Mouse (Mus musculus): Measurements from ENCODE around the gene Tmem217. TPM values are rescaled to one million over a fixed set of nuclear protein-coding genes. Genes with fewer than 3 reads are reported as not detected.

The Tmem217 gene
- polyA plus RNA-seq, 2 experiments = 0.09 to 0.41 TPM

GRCm38 (mm10) chr17:29542831-29543690 is 9.1 kb downstream of the Tmem217 start:
- no peak for DNase-seq (ENCODE audit: low spot score)
- Histone ChIP-seq H3K4me2 (replicated peaks; ENCODE audit: low read depth, low read length, severe bottlenecking) (no peak overlapping the region), H3K4me1 (ENCODE audit: control insufficient read depth, insufficient read depth, low read length) (no peaks in the 10 kb centered on the region), H3K27ac (replicated peaks; ENCODE audit: low read depth, low read length) (no peak overlapping the region), H3K36me3 (ENCODE audit: control insufficient read depth, insufficient read depth, low read length) (no peaks in the 10 kb centered on the region), H3K27me3 (ENCODE audit: control insufficient read depth, insufficient read depth, low read length) (no peaks in the 10 kb centered on the region), H3K9ac (ENCODE audit: low read depth, low read length, severe bottlenecking) (no peak overlapping the region), H3K4me3 (replicated peaks; ENCODE audit: low read length) (no peak overlapping the region), H3K9me3 (ENCODE audit: control insufficient read depth, low read length) (no peaks in the 10 kb centered on the region)
- TF ChIP-seq POLR2A (IDR thresholded peaks at IDR 0.05; ENCODE audit: borderline replicate concordance, extremely low read depth, insufficient read depth, insufficient read length) = no peak
- WGBS = 86% methylated on average over 19 of the region's 19 CpGs
- ATAC-seq (ENCODE audit: low FRiP score, low read depth) = no peak

GRCm38 (mm10) chr17:29541419-29541818 is 10.8 kb downstream of the Tmem217 start:
- TF ChIP-seq POLR2A (IDR thresholded peaks at IDR 0.05; ENCODE audit: borderline replicate concordance, extremely low read depth, insufficient read depth, insufficient read length) = no peak
- H3K4me3 ChIP-seq (replicated peaks; ENCODE audit: low read length) = no peak overlapping the region
- H3K27me3 ChIP-seq (ENCODE audit: control insufficient read depth, insufficient read depth, low read length) = no peaks in the 10 kb centered on the region
- no peak overlapping the region for H3K4me2 ChIP-seq (replicated peaks; ENCODE audit: low read depth, low read length, severe bottlenecking)
- DNase-seq (ENCODE audit: low spot score) (peak; percentile 65), ATAC-seq (ENCODE audit: low FRiP score, low read depth) (no peak)
- H3K9ac ChIP-seq (ENCODE audit: low read depth, low read length, severe bottlenecking) = no peak overlapping the region
- no peaks in the 10 kb centered on the region for H3K36me3 ChIP-seq (ENCODE audit: control insufficient read depth, insufficient read depth, low read length)
- no peaks in the 10 kb centered on the region for H3K9me3 ChIP-seq (ENCODE audit: control insufficient read depth, low read length)
- no peak overlapping the region for H3K27ac ChIP-seq (replicated peaks; ENCODE audit: low read depth, low read length)
- no peaks in the 10 kb centered on the region for H3K4me1 ChIP-seq (ENCODE audit: control insufficient read depth, insufficient read depth, low read length)
- WGBS = 65% methylated on average over 14 of the region's 14 CpGs

- H3K9ac ChIP-seq (ENCODE audit: low read depth, low read length, severe bottlenecking) = no peak overlapping the region
- H3K36me3 ChIP-seq (ENCODE audit: control insufficient read depth, insufficient read depth, low read length) = no peaks in the 10 kb centered on the region
- H3K27ac ChIP-seq (replicated peaks; ENCODE audit: low read depth, low read length) = no peak overlapping the region
- no peak overlapping the region for H3K4me2 ChIP-seq (replicated peaks; ENCODE audit: low read depth, low read length, severe bottlenecking)
- ATAC-seq (ENCODE audit: low FRiP score, low read depth) (no peak), DNase-seq (ENCODE audit: low spot score) (no peak)
- TF ChIP-seq POLR2A (IDR thresholded peaks at IDR 0.05; ENCODE audit: borderline replicate concordance, extremely low read depth, insufficient read depth, insufficient read length) = no peak
- WGBS = 78% methylated on average over 8 of the region's 8 CpGs
- H3K4me1 ChIP-seq (ENCODE audit: control insufficient read depth, insufficient read depth, low read length) = no peaks in the 10 kb centered on the region
- no peaks in the 10 kb centered on the region for H3K27me3 ChIP-seq (ENCODE audit: control insufficient read depth, insufficient read depth, low read length)
- no peaks in the 10 kb centered on the region for H3K9me3 ChIP-seq (ENCODE audit: control insufficient read depth, low read length)
- H3K4me3 ChIP-seq (replicated peaks; ENCODE audit: low read length) = no peak overlapping the region
Observed at GRCm38 (mm10) chr17:29540426-29540825, 11.8 kb downstream of the Tmem217 start.

GRCm38 (mm10) chr17:29533866-29534265 is 18.3 kb downstream of the Tmem217 start:
- no peak for TF ChIP-seq POLR2A (IDR thresholded peaks at IDR 0.05; ENCODE audit: borderline replicate concordance, extremely low read depth, insufficient read depth, insufficient read length)
- 88% methylated on average over 11 of the region's 11 CpGs for WGBS
- no peak overlapping the region for H3K9ac ChIP-seq (ENCODE audit: low read depth, low read length, severe bottlenecking)
- no peak for ATAC-seq (ENCODE audit: low FRiP score, low read depth)
- DNase-seq (ENCODE audit: low spot score) = no peak
- no peak overlapping the region for H3K4me3 ChIP-seq (replicated peaks; ENCODE audit: low read length)
- no peaks in the 10 kb centered on the region for H3K27me3 ChIP-seq (ENCODE audit: control insufficient read depth, insufficient read depth, low read length)
- H3K9me3 ChIP-seq (ENCODE audit: control insufficient read depth, low read length) = no peaks in the 10 kb centered on the region
- H3K27ac ChIP-seq (replicated peaks; ENCODE audit: low read depth, low read length) = no peak overlapping the region
- H3K4me2 ChIP-seq (replicated peaks; ENCODE audit: low read depth, low read length, severe bottlenecking) = no peak overlapping the region
- H3K36me3 ChIP-seq (ENCODE audit: control insufficient read depth, insufficient read depth, low read length) = no peaks in the 10 kb centered on the region
- no peaks in the 10 kb centered on the region for H3K4me1 ChIP-seq (ENCODE audit: control insufficient read depth, insufficient read depth, low read length)

- ATAC-seq (ENCODE audit: low FRiP score, low read depth) (no peak), DNase-seq (ENCODE audit: low spot score) (no peak)
- Histone ChIP-seq H3K4me1 (ENCODE audit: control insufficient read depth, insufficient read depth, low read length) (no peaks in the 10 kb centered on the region), H3K9ac (ENCODE audit: low read depth, low read length, severe bottlenecking) (no peak overlapping the region), H3K27ac (replicated peaks; ENCODE audit: low read depth, low read length) (no peak overlapping the region), H3K36me3 (ENCODE audit: control insufficient read depth, insufficient read depth, low read length) (no peaks in the 10 kb centered on the region), H3K4me3 (replicated peaks; ENCODE audit: low read length) (no peak overlapping the region), H3K9me3 (ENCODE audit: control insufficient read depth, low read length) (no peaks in the 10 kb centered on the region), H3K4me2 (replicated peaks; ENCODE audit: low read depth, low read length, severe bottlenecking) (no peak overlapping the region), H3K27me3 (ENCODE audit: control insufficient read depth, insufficient read depth, low read length) (no peaks in the 10 kb centered on the region)
- WGBS = 74% methylated on average over 10 of the region's 10 CpGs
- no peak for TF ChIP-seq POLR2A (IDR thresholded peaks at IDR 0.05; ENCODE audit: borderline replicate concordance, extremely low read depth, insufficient read depth, insufficient read length)
Observed at GRCm38 (mm10) chr17:29531757-29532384, 20.3 kb downstream of the Tmem217 start.
